Mouse (Mus musculus): ENCODE results near the gene Uqcr10. TPM values are rescaled to one million over a fixed set of nuclear protein-coding genes. Genes with fewer than 3 reads are reported as not detected.

Gene Uqcr10
- polyA plus RNA-seq, 1 experiment, result 209 TPM

GRCm38 (mm10) chr11:4680126-4680525 is 24.0 kb downstream of the Uqcr10 start:
- Histone ChIP-seq H3K4me3 (ENCODE audit: insufficient read depth, low read length) (no peak overlapping the region), H3K4me1 (ENCODE audit: control insufficient read depth, insufficient read depth, low read length) (peaks cover 20% of the 10 kb centered on the region), H3K27ac (ENCODE audit: insufficient read depth, low read depth, low read length) (no peak overlapping the region)
- no peak for TF ChIP-seq CTCF (IDR thresholded peaks at IDR 0.05; ENCODE audit: low read depth, low read length)
- no peak for TF ChIP-seq POLR2A (IDR thresholded peaks at IDR 0.05; ENCODE audit: borderline replicate concordance, low read depth, low read length)

DNA sequence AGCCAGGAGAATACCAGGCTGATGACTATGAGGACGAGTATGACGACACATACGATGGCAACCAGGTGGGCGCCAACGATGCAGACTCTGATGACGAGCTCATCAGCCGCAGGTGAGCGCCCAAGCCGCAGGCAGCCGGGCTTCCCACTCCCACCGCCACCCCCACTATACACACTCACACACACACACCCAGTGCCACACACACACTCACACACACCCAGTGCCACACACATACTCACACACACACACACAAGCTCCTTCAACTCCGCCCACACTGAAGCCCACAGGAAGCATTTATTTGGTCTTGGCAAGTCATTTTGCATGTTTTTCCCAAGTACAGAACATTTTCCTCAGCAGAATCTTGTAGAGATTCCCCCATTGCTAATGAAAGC is 24.7 kb downstream of the Uqcr10 start:
- TF ChIP-seq POLR2A (IDR thresholded peaks at IDR 0.05; ENCODE audit: borderline replicate concordance, low read depth, low read length) (no peak), CTCF (IDR thresholded peaks at IDR 0.05; ENCODE audit: low read depth, low read length) (no peak)
- no peak overlapping the region for H3K27ac ChIP-seq (ENCODE audit: insufficient read depth, low read depth, low read length)
- peaks cover 26% of the 10 kb centered on the region for H3K4me1 ChIP-seq (ENCODE audit: control insufficient read depth, insufficient read depth, low read length)
- no peak overlapping the region for H3K4me3 ChIP-seq (ENCODE audit: insufficient read depth, low read length)

GRCm38 (mm10) chr11:4678700-4679440 is 25.3 kb downstream of the Uqcr10 start:
- no peak for TF ChIP-seq CTCF (IDR thresholded peaks at IDR 0.05; ENCODE audit: low read depth, low read length)
- TF ChIP-seq POLR2A (IDR thresholded peaks at IDR 0.05; ENCODE audit: borderline replicate concordance, low read depth, low read length), result no peak
- H3K4me1 ChIP-seq (ENCODE audit: control insufficient read depth, insufficient read depth, low read length), result peaks cover 31% of the 10 kb centered on the region
- no peak overlapping the region for H3K27ac ChIP-seq (ENCODE audit: insufficient read depth, low read depth, low read length)
- H3K4me3 ChIP-seq (ENCODE audit: insufficient read depth, low read length), result no peak overlapping the region

DNA sequence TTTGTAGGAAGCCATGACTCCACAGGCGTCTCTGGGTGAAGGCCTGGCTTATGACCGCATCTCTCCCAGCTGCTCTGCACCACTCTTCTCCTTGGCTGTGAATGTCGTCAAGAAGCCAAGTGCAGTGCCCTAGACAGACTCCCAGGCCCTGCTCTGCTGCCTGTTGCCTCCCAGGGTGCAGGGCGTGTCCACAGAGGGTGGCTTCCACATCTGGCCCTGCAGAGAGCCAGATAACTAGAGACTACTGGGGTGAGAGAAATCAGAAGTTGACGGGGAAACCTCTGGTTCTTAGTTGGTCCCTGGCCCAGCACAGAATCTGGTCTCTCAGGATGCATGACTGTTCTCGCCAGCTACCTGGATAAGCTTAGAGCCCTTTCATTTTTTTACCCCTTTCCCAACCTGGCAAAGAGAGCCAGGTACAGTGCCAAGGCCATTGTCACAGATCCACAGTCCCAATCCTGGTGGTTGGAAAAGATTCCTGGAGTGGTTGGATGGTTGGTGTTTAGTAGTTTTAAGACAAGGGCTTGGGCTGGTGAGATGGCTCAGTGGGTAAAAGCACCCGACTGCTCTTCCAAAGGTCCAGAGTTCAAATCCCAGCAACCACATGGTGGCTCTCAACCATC is 26.8 kb downstream of the Uqcr10 start:
- peaks cover 38% of the 10 kb centered on the region for H3K4me1 ChIP-seq (ENCODE audit: control insufficient read depth, insufficient read depth, low read length)

DNA sequence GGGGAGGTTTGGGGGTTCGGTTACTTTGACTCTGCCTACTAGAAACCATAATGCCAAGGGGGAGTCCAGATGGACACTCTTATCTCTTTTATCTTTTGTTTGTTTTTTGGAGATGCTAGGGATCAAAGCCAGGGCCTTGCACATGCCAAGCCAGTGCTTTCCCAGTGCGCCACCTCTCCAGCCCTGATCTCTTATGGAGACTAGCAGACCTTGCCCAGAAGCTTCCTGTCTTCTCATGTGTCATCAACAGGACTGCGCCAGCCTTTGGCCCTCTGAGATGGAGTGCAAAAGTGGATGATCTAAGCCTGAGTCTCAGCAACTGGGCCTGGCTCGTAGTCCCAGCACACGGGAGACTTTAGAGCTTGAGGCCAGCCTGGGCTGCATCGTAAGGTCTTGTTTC is 28.4 kb downstream of the Uqcr10 start:
- H3K27ac ChIP-seq (ENCODE audit: insufficient read depth, low read depth, low read length), result no peak overlapping the region
- H3K4me3 ChIP-seq (ENCODE audit: insufficient read depth, low read length), result no peak overlapping the region
- TF ChIP-seq POLR2A (IDR thresholded peaks at IDR 0.05; ENCODE audit: borderline replicate concordance, low read depth, low read length) (no peak), CTCF (IDR thresholded peaks at IDR 0.05; ENCODE audit: low read depth, low read length) (no peak)
- H3K4me1 ChIP-seq (ENCODE audit: control insufficient read depth, insufficient read depth, low read length), result peaks cover 43% of the 10 kb centered on the region

More for the DNA sequence above, 26.8 kb downstream of the Uqcr10 start:
- TF ChIP-seq POLR2A (IDR thresholded peaks at IDR 0.05; ENCODE audit: borderline replicate concordance, low read depth, low read length) (no peak), CTCF (IDR thresholded peaks at IDR 0.05; ENCODE audit: low read depth, low read length) (no peak)
- no peak overlapping the region for H3K27ac ChIP-seq (ENCODE audit: insufficient read depth, low read depth, low read length)
- H3K4me3 ChIP-seq (ENCODE audit: insufficient read depth, low read length), result no peak overlapping the region

DNA sequence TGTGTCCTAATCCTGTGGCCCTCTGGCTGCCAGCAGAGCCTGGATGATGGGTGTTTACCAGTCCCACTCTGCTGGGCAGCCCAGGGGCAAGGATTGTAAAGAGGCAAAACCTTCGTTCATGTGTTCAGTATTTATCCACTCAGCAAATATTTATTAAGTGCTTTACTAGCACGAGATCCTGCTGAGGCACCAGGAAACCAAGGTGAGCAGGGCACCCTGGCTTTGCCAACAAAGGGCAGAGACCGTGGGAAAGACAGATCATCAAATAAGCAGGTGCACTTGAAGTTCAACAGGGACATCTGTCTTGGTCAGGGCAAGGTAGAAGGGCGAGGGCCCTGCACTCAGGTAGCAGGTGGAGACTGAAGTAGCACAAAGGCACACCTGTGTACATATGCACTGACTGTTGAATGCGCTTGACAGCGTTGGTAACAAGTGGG is 29.0 kb downstream of the Uqcr10 start:
- H3K4me3 ChIP-seq (ENCODE audit: insufficient read depth, low read length), result no peak overlapping the region

DNA sequence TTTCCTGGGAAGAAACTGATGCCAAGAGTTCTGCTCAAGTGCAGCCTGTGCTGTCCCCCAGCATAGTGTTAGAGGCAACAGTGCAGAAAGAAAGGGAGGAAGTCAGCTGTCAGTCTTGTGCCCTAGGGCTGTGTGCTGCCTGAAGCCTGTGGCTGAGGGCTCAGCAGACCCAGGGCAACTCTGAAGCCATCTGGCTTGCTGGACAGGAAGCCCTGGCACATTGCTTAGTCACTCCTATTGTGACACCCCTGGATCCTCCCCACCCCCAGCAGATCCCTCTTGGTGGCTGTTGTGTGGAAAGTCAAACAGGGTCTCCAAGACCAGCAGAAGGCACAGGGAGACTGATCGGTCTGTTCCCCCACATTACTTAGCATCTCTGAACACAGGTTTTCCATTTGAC is 29.5 kb downstream of the Uqcr10 start:
- H3K4me1 ChIP-seq (ENCODE audit: control insufficient read depth, insufficient read depth, low read length), result peaks cover 43% of the 10 kb centered on the region
- TF ChIP-seq POLR2A (IDR thresholded peaks at IDR 0.05; ENCODE audit: borderline replicate concordance, low read depth, low read length) (no peak), CTCF (IDR thresholded peaks at IDR 0.05; ENCODE audit: low read depth, low read length) (no peak)
- H3K4me3 ChIP-seq (ENCODE audit: insufficient read depth, low read length), result no peak overlapping the region
- peak overlapping the region; percentile 87 for H3K27ac ChIP-seq (ENCODE audit: insufficient read depth, low read depth, low read length)

More for the DNA sequence above, 29.0 kb downstream of the Uqcr10 start:
- peak overlapping the region; percentile 58 for H3K27ac ChIP-seq (ENCODE audit: insufficient read depth, low read depth, low read length)
- TF ChIP-seq CTCF (IDR thresholded peaks at IDR 0.05; ENCODE audit: low read depth, low read length), result no peak
- TF ChIP-seq POLR2A (IDR thresholded peaks at IDR 0.05; ENCODE audit: borderline replicate concordance, low read depth, low read length), result no peak
- peaks cover 43% of the 10 kb centered on the region for H3K4me1 ChIP-seq (ENCODE audit: control insufficient read depth, insufficient read depth, low read length)

DNA sequence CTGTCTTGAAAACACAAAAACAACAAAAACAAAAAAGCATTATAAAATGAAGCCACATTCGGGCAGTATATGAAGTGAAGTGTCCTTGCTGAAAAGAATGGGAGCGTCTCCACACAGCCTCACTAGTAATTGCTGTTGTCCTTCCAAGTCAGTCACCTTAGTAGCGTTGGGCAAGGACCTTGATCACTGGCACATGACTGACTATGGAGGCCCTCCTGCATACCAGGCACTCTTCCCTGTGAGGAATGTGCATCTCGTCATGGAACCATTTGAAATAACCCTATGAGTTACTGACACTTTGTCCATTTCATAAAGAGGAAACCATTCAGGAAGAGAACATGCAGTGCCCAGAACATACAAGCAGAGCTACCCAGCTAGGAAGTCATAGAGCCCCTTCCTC is 32.4 kb downstream of the Uqcr10 start:
- no peak for TF ChIP-seq CTCF (IDR thresholded peaks at IDR 0.05; ENCODE audit: low read depth, low read length)
- no peak for TF ChIP-seq POLR2A (IDR thresholded peaks at IDR 0.05; ENCODE audit: borderline replicate concordance, low read depth, low read length)
- Histone ChIP-seq H3K27ac (ENCODE audit: insufficient read depth, low read depth, low read length) (no peak overlapping the region), H3K4me3 (ENCODE audit: insufficient read depth, low read length) (no peak overlapping the region), H3K4me1 (ENCODE audit: control insufficient read depth, insufficient read depth, low read length) (peaks cover 48% of the 10 kb centered on the region)

- peaks cover 28% of the 10 kb centered on the region for H3K4me1 ChIP-seq (ENCODE audit: control insufficient read depth, insufficient read depth, low read length)
- no peak overlapping the region for H3K4me3 ChIP-seq (ENCODE audit: insufficient read depth, low read length)
- no peak overlapping the region for H3K27ac ChIP-seq (ENCODE audit: insufficient read depth, low read depth, low read length)
- TF ChIP-seq CTCF (IDR thresholded peaks at IDR 0.05; ENCODE audit: low read depth, low read length) (no peak), POLR2A (IDR thresholded peaks at IDR 0.05; ENCODE audit: borderline replicate concordance, low read depth, low read length) (no peak)
Measured at GRCm38 (mm10) chr11:4662496-4662878, 41.7 kb downstream of the Uqcr10 start.

DNA sequence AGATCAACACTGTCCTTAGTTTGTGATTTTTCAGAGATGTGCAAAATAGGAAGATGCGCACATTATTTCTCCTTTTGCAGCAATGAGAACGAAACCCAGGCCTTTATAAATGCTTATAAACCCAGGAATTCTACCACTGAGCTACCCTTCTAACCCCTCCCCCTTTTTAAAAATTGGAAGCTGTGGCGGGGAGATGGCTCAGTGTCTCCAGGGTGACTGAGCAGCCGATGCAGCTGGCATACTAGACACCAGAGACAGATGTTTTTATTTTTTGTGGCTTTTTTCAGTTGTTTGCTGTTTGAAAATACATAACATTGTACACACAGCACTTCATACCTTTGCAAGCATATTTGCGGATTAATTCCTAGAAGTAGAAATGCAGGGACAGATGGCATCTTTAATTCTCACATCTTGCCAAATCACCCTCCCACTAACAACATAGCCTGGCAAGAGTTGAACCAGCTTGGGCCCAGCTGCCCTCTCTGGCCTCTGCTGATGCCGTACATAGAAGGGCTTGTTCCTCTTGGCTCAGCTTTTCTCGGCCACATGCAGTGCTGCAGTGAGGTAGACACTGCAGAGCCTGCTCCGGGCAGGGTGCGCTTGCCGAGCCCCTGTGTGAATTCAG is 42.2 kb downstream of the Uqcr10 start:
- H3K27ac ChIP-seq (ENCODE audit: insufficient read depth, low read depth, low read length), result peak overlapping the region; percentile 45
- TF ChIP-seq POLR2A (IDR thresholded peaks at IDR 0.05; ENCODE audit: borderline replicate concordance, low read depth, low read length) (no peak), CTCF (IDR thresholded peaks at IDR 0.05; ENCODE audit: low read depth, low read length) (no peak)
- H3K4me3 ChIP-seq (ENCODE audit: insufficient read depth, low read length), result no peak overlapping the region
- H3K4me1 ChIP-seq (ENCODE audit: control insufficient read depth, insufficient read depth, low read length), result peaks cover 28% of the 10 kb centered on the region
